Mouse (Mus musculus) gastrocnemius, postnatal 36 days (tissue): Measurements from ENCODE around the gene Pcgf5. TPM values are rescaled to one million over a fixed set of nuclear protein-coding genes. Genes with fewer than 3 reads are reported as not detected.
"Not testable (repeated sequence)": the region's sequence is repeated elsewhere in the genome, so short reads cannot be mapped to it uniquely, and the experiment has no call there.

ENCODE experiments used
- DNase-seq, 2 experiments: peaks; one replicate each; pipeline ENCODE4 v3.0.0; 2022
- intact Hi-C: fragments of 180-260 bp; cut with DNase I; formaldehyde crosslinking; loops from one replicate; pipeline ENCODE4 v1.15.1; 2025
- total RNA-seq, 2 experiments: library from RNA; stranded (reverse); gene quantifications; 2 replicates each; pipeline ENCODE4 v1.2.3; 2021

Gene Pcgf5
- total RNA-seq, 2 experiments from 2014 or later = 25.8 to 33.3 TPM

DNA sequence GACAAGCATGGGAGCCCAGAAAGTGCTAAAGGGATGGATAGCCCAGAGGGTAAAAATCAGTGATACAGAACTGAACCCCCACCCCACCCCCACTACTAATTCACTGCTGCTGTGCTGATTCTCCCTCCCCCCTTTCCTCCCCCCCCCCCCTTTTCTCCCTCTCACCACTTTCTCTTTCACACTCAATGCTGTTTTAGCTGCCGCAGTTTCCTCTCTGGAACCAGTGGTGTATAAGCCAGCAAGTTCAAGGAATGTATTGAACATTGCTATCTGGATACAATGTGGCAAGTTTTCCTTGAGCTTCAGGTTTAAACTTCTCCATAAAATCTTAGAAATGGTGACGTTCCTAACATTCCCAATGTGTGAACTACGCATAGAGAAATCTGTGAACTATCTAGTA lies 34.8 kb downstream of the Pcgf5 start:
- DNase-seq = no peak
- intact Hi-C loops = no loop called here

DNA sequence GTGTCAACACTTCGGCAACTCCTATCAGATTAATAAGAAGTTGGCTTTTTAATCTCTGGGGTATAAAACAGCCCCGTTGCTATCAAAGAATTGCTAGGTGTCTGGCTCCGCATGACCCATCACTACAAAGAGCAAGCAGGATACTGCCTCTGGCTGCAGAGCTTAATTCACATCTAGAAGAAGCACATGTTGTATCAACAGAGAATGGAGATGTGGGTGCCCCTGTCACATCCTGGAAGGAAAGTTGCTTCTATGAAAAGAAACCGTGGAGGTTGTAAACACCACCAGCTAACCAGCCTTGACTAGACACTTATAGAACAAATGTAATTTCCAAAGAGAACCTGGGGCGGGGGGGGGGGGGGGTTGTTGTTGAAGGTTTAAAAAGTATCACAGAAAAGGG lies 35.9 kb downstream of the Pcgf5 start:
- no peak for DNase-seq
- intact Hi-C loops = no loop called here

- DNase-seq = no peak
- intact Hi-C loops = no loop called here
These were observed 36.3 kb downstream of the Pcgf5 start for GRCm38 (mm10) chr19:36384426-36384825.

GRCm38 (mm10) chr19:36388502-36388901 lies 40.4 kb downstream of the Pcgf5 start:
- no peak for DNase-seq
- intact Hi-C loops = no loop called here

DNA sequence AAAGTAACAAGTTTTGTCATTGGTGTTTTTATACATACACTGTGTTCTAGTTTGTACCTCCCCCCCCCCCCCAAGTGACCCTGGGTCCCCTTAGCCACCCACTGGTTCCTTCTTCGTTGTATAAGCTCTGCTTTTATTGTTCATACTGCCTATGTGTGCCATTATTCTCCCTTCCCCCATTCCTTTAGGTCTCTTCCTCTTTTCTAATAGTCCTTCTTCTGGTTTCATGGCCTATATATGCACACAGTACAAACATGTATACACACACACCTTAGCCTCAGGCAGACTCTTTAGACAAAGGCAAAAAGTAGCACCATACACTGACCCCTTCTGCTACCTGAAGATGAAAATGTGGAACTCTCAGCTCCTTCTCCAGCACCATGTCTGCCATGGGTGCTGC lies 42.6 kb downstream of the Pcgf5 start:
- DNase-seq = no peak
- intact Hi-C loops = no loop called here

- intact Hi-C loops = no loop called here
- no peak for DNase-seq
These were observed 50.4 kb downstream of the Pcgf5 start for GRCm38 (mm10) chr19:36398500-36398899.

DNA sequence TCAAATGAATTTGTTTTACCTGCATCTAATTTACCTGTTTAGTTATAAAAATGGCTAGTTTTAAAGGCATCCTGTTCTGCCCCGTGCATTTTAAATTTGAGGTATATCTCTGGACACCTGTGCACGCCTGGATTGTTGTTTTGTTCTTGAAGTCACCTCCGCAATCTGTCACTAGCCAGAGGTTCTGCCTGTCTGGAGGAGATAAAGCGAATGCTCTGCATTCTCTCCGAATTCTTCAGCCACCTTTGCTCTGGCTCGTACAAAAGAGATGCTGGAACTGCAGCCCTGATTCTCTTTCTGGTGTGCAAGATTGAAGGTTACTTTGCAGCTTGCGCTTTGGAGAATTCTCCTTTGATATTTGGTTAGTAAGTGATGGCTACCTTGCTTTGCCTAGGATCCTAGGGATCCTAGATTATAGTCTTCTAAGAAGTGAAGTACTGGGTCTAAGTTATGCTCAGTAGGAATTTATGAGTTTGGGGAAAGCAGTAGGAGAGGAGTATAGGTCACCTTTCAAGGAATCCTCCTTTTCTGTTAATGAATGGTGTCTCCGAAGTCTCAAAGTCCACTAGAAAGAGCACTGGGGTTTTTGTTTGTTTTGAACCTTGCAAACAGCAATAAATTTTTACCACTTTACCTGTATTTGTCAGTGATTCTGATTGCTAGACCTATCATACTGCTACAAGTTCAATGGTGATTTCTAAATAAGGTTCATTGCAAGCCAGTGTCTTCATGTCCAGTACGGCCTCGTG lies 60.4 kb downstream of the Pcgf5 start:
- no peak for DNase-seq
- intact Hi-C loops = loop anchor here (5.0 kb wide), 1 partner anchor 61 kb away; the partner anchor contains the start of gene Pcgf5

GRCm38 (mm10) chr19:36409280-36409860 lies 61.3 kb downstream of the Pcgf5 start:
- peak; percentile 94 to 97 for DNase-seq
- intact Hi-C loops = loop anchor here (5.0 kb wide), 1 partner anchor 62 kb away; the partner anchor contains the start of gene Pcgf5

DNA sequence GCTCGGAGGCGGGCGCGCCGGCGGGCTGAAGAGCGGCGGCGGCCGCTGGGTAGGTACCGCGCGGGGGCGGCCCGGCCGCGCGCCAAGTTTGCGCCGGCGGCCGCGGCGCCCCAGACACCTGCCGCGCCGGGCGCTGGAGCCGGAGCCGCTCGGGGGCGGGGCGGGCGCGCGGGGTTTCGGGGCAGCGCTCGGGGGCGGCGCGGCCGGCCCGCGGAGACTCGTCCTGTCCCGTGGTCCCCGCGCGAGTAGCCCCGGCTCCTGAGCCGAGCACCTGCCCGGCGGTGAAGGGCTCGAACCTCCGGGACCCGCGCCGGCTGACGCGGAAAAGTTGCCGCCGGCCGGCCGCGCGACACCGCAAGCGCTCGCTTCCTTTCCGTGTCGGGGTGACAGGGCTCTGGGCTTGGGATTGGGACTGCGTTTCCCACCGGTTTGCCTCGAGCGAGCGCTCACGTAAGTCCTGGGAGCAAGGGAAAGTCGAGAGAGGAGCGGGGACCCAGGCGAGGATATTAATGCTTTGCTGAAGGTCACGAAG lies 61.8 kb downstream of the Pcgf5 start:
- intact Hi-C loops = loop anchor here (5.0 kb wide), 1 partner anchor 63 kb away; the partner anchor contains the start of gene Pcgf5
- DNase-seq = peak in 1 of 2 experiments; percentile 9

GRCm38 (mm10) chr19:36419885-36420284 lies 71.8 kb downstream of the Pcgf5 start:
- no peak for DNase-seq

GRCm38 (mm10) chr19:36427195-36427876 lies 79.2 kb downstream of the Pcgf5 start:
- intact Hi-C loops = no loop called here
- DNase-seq = no peak

More at GRCm38 (mm10) chr19:36419885-36420284, 71.8 kb downstream of the Pcgf5 start:
- intact Hi-C loops = no loop called here

DNA sequence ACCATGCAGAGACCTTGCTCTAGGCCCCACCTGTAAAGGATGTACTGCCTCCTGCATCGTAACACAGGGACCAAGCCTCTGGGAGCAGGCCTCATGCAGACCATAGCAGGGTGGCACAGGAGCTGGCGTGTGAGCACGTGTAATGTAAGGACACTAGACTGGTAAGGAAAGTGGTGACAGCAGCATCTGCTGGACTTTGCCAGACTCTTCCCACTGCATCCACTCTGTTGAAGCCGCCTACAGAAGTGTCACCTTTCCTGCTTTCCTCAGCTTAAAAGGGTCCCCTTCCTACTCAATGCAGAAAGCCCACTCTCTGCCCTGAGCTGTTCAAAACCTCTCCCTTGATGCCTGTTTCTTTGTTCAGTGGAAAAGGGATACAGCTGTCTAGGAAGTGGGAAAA lies 80.0 kb downstream of the Pcgf5 start:
- DNase-seq = no peak
- intact Hi-C loops = no loop called here

DNA sequence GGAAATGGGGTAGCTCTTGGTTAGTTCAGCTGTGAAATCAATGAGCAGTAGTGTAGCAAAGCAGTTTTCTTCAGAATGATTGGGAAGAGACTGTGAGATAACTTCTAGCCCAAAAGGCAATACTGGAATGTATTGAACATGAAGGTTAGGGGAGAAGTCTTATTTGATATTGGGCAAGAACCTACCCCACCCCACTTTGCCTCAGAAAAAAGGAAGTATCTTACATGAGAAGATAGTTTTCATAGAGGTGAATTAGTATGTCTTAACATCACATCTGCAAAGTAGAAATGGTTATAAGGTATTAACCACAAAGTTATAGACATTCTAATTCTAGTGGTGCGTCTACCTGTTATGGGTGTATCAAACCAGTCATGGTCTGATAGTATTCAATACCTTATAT lies 81.2 kb downstream of the Pcgf5 start:
- intact Hi-C loops = no loop called here
- DNase-seq = no peak

DNA sequence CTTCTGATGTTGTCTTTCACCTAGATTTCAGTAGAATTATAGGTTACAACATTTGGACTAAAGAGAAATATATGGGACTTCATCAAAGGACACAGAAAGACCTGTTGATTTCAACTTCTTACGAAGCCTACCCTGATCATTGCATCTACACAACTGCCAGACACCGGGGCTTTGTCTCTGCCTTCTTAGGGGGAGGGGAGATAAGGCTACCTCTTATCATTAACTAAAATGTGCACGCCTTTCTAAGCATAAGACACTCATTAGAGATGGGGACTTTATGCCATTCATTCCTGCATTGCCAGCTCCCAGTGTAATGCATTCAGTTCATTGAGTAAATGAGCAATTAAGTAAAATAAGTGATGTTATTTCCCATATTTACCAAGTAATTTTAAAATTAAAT lies 85.1 kb downstream of the Pcgf5 start:
- no peak for DNase-seq

DNA sequence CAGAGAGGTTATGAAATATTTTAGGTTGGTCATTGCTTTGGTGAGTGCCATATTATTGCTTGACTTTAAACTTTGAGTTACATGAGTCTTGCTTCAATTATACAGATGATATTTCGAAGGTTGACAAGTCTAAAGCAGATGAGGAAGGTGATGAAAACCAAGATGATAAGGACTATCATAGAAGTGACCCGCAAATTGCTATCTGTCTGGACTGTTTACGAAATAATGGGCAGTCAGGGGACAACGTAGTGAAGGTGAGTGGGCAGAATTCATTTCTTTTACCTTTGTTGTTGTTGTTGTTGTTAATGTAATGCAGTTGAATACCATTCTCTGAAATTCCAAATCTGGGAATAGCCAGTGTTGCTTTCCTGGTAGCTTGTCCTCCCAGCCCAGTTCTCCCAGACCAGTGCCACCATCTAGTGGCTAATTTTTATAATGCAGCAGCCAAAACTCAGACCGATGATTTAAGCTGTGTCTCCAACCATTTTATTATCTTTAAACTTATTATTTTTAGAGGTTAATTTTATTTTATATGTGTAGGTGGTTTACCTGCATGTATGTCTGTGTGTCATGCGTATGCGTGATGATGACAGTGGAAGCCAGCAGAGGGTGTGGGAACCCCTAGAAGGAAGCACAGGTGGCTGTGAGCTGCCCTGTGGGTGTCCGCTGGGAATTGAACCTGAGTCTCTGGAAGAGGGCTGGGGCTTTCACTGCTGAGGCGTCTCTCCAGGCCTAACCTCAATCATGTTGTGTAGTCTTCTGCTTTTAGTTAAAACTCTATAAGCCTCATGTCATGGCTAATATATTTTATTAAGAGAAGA lies 92.0 kb downstream of the Pcgf5 start:
- no peak for DNase-seq
- intact Hi-C loops = loop anchor here (2.0 to 5.0 kb wide), 2 partner anchors 257 to 328 kb away; no protein-coding TSS in a partner anchor

More for the DNA sequence above, 85.1 kb downstream of the Pcgf5 start:
- intact Hi-C loops = no loop called here

- DNase-seq = no peak
- intact Hi-C loops = no loop called here
These were observed 103.0 kb downstream of the Pcgf5 start for GRCm38 (mm10) chr19:36450997-36451608.

DNA sequence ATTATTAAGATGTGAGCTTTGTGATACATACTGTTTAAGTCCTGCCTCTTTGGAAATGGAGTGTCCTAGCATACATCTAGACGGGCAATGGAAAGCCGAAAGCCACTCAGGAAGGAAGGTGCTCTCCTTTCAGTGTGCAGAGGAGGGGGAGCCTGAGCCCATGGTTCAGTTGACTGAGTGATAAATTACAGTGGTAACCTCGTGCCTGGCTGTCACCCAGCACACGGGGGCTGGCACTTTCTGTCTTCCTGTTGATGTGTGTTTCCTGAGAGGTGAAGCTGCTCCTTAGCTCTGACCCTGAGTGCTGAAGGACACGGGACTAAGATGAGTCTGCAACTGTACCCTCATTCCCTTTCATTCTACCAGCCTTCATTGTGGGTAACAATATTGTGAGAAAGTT lies 103.6 kb downstream of the Pcgf5 start:
- DNase-seq = no peak
- intact Hi-C loops = no loop called here

DNA sequence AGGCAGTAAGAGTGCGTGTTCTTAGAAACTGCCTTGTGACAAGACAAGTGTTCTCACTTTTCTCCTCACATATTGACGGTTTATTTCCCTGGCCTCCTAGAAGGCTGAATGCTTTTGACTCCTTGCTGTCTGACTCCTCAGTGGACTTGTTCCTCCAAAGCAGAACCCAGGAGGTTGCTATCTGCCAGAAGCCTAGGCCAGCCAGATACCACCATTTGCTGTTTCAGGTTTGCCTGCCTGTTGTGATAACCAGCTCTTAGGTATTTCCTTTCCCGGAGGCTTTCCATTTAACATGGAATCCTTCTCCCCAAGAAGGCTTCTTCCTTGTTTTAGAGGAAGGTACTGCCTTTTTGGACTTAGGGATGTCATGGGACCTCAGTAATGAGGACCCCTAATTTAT lies 104.1 kb downstream of the Pcgf5 start:
- intact Hi-C loops, DNase-seq: not testable (repeated sequence)

GRCm38 (mm10) chr19:36453451-36453850 lies 105.3 kb downstream of the Pcgf5 start:
- no peak for DNase-seq
- intact Hi-C loops = no loop called here

- peak; percentile 32 to 40 for DNase-seq
- intact Hi-C loops = loop anchor here (2.0 kb wide), 1 partner anchor 69 kb away; no protein-coding TSS in a partner anchor
These were observed 122.0 kb downstream of the Pcgf5 start for GRCm38 (mm10) chr19:36470106-36470505.
